Mouse (Mus musculus) hindbrain, embryonic 16.5 days (tissue): ENCODE measurements around the gene Slc9a2. TPM values are rescaled to one million over a fixed set of nuclear protein-coding genes. Genes with fewer than 3 reads are reported as not detected.

ENCODE experiments used
- ATAC-seq: fragments of 200-750 bp; cut with Nextera tagmentation; 2 replicates; pipeline ENCODE4 v1.8.0; 2017; ENCODE audit warnings: moderate TSS enrichment, moderate library complexity
- H3K27ac ChIP-seq: fragments of 300-500 bp; sonication (generic); 2 replicates; pipeline ENCODE4 v1.5.1; 2014; ENCODE audit warnings: low read depth, mild to moderate bottlenecking, control low read depth, low read length, moderate library complexity
- H3K27me3 ChIP-seq: fragments of 300-500 bp; sonication (generic); replicated peaks from 2 replicates; pipeline ENCODE4 v1.6.1; 2014; ENCODE audit warnings: low read length; ENCODE audit not compliant: control insufficient read depth, insufficient read depth
- H3K36me3 ChIP-seq: fragments of 300-500 bp; sonication (generic); 2 replicates; pipeline ENCODE4 v1.6.1; 2014; ENCODE audit warnings: mild to moderate bottlenecking, low read length, moderate library complexity, mixed read lengths; ENCODE audit not compliant: control insufficient read depth, insufficient read depth
- H3K4me1 ChIP-seq: fragments of 300-500 bp; sonication (generic); 2 replicates; pipeline ENCODE4 v1.6.1; 2014; ENCODE audit warnings: low read depth, low read length; ENCODE audit not compliant: control insufficient read depth, insufficient read depth
- H3K4me2 ChIP-seq: fragments of 300-500 bp; sonication (generic); 2 replicates; pipeline ENCODE4 v1.6.1; 2014; ENCODE audit warnings: mild to moderate bottlenecking, low read length, control low read depth, moderate library complexity
- H3K4me3 ChIP-seq: fragments of 300-500 bp; sonication (generic); 2 replicates; pipeline ENCODE4 v1.5.1; 2014; ENCODE audit warnings: mild to moderate bottlenecking, low read length, control low read depth, moderate library complexity
- H3K9ac ChIP-seq: fragments of 300-500 bp; sonication (generic); 2 replicates; pipeline ENCODE4 v1.6.1; 2014; ENCODE audit warnings: low read depth, mild to moderate bottlenecking, control low read depth, low read length, moderate library complexity
- H3K9me3 ChIP-seq: fragments of 300-500 bp; sonication (generic); 2 replicates; pipeline ENCODE4 v1.6.1; 2014; ENCODE audit warnings: mild to moderate bottlenecking, low read length, moderate library complexity; ENCODE audit not compliant: control insufficient read depth
- WGBS: fragments of 180-500 bp; shearing (Covaris S2); extraction: QIAGEN DNeasy Blood & Tissue Kit; methylation state at CpG from one replicate; pipeline ENCODE4 v1.1.7; 2014; 5-methylcytosine and 5-hydroxymethylcytosine counted together
- polyA plus RNA-seq: library from polyadenylated mRNA; unstranded; fragments of >200 nt; fragmentation: Nextera tagmentation; extraction: Ambion mirVana; gene quantifications from 2 replicates; pipeline ENCODE4 v1.2.1, GENCODE M21; 2015

Gene Slc9a2
- 0.49 and 0.51 TPM in 2 replicates for polyA plus RNA-seq

DNA sequence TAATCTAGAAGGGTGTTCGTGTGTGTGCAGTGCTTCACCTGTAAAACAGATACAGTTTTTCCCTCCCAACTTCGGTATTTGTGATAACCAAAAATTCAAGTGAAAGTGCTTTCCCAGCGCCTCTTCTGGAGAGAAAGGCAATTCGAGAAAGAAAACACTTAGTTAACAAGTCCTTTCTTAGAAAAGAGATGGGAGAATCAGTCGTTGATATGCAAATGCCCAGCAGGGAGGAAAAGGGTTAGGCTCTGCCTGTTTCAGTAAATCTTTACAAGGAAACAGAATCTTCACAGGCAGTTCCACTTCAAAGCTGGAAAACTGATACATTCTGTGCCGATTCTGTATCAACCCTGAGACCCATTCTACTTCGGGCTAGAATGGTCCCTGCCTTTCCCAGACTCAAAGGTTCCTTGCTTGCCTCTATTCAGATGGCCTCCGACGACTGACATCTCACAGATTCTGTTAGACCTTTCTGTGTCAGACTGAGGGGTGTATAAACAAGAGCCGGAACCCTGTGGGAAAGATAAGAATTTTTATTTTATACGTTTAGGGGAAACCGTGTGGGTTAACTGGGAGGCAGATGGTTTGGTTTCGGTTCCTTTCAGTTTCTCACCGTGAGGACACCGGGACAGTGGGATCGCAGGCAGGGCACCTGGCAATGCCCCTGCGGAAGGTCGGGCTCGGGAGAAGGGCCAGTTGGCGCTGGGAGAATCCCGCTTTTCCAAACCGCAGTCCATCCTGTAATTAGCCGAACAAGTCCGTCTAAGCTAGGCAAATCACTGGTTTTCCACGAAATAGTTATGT, at the start of gene Slc9a2:
TSS of gene Slc9a2 (plus strand) at position 508 of the 801 bp plus-strand sequence.
- no peak within 1 kb of the TSS for H3K27ac ChIP-seq
- peaks cover 26% of the 10 kb centered on the region for H3K27me3 ChIP-seq
- peaks cover 12% of the 10 kb centered on the region for H3K4me1 ChIP-seq
- no peaks in the 10 kb centered on the region for H3K36me3 ChIP-seq
- H3K4me3 ChIP-seq: peak within 1 kb of the TSS; percentile 70
- H3K9ac ChIP-seq: peak within 1 kb of the TSS; percentile 72
- WGBS: 2% methylated on average over 25 of the region's 25 CpGs
- H3K9me3 ChIP-seq: no peaks in the 10 kb centered on the region
- peak within 1 kb of the TSS; percentile 99 for H3K4me2 ChIP-seq
- ATAC-seq: no peak

DNA sequence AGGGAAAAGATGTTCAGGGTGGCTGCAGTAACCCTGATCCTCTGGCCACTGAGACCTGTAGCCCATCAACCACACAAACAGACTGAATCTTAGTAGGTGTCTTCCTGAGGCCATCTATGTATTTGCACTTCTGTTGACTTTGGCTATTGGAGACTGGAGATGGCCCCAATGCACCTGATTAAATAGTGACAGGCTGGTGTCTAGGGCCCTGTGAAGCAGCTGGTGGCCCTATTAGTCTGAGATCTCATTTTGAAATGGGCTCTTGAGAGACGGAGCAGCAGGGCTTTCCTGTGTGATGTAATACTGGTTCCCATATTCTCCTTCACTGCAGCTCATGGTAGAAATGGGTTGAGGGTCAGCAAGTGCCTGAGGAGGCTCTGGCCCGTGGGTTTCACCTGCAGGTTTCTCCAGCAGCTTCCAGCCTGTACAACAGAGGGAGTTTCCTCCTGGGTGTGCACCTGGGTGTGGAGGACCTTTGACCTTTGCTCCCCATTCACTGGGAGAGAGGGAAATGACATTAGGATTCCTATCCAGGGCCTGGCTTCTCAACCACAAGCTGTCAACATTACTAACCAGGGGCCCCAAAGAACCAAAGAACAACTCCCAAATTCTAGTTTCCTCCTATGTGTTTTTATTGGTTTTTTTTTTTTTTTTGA, 47.8 kb upstream of the Slc9a2 start:
- no peaks in the 10 kb centered on the region for H3K4me1 ChIP-seq
- no peak for ATAC-seq
- WGBS: 75% methylated on average over 2 of the region's 2 CpGs
- no peak overlapping the region for H3K27ac ChIP-seq
- H3K27me3 ChIP-seq: no peaks in the 10 kb centered on the region
- H3K9ac ChIP-seq: no peak overlapping the region
- no peak overlapping the region for H3K4me3 ChIP-seq
- no peaks in the 10 kb centered on the region for H3K9me3 ChIP-seq
- no peak overlapping the region for H3K4me2 ChIP-seq
- no peaks in the 10 kb centered on the region for H3K36me3 ChIP-seq

DNA sequence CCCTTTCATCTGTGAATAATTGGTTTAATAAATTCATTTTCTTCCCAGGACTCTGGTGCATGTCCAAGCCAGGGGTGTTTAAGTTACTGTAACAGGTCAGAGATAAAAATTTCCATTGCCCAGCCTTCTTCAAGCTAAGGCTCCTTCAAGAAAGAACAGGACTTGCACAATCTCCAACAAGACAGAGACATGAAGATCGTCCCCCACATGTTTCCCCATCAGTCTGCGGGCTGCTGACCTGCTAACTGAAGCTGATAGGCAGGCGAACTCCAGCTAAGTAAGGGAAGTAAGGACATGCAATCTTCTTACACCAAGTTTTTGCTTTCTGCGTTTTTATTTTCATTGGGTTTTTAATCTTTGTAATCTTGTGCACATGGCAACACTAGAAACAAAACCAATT, 45.8 kb upstream of the Slc9a2 start:
- Histone ChIP-seq H3K4me2 (no peak overlapping the region), H3K27me3 (no peaks in the 10 kb centered on the region), H3K36me3 (no peaks in the 10 kb centered on the region), H3K9me3 (no peaks in the 10 kb centered on the region), H3K9ac (no peak overlapping the region), H3K4me3 (no peak overlapping the region), H3K27ac (no peak overlapping the region), H3K4me1 (no peaks in the 10 kb centered on the region)
- ATAC-seq: no peak
- 55% methylated on average over 4 of the region's 4 CpGs for WGBS

DNA sequence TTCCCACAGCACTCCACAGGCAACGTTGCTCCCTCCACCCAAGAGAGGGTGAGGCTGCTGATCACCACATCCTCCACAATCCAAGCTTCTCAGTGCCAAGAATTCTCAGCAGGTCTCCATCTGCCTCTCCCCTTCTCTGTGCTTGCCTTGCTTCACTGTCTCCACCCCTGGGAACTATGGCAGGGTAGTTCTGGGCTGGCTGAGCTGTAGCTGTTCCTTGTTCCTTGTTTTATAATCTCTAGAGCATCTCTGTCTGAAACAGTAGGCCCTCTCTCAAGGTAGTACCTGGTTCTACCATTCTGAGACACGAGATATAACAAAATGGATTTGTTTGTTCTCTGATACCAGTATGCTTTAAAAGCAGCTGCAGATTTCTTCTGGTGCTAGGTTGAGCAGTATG, 32.1 kb upstream of the Slc9a2 start:
- no peak overlapping the region for H3K27ac ChIP-seq
- no peaks in the 10 kb centered on the region for H3K36me3 ChIP-seq
- no peak overlapping the region for H3K4me2 ChIP-seq
- 56% methylated on average over 2 of the region's 2 CpGs for WGBS
- no peaks in the 10 kb centered on the region for H3K9me3 ChIP-seq
- H3K27me3 ChIP-seq: no peaks in the 10 kb centered on the region
- H3K4me3 ChIP-seq: no peak overlapping the region
- no peak overlapping the region for H3K9ac ChIP-seq
- no peak for ATAC-seq
- H3K4me1 ChIP-seq: no peaks in the 10 kb centered on the region

DNA sequence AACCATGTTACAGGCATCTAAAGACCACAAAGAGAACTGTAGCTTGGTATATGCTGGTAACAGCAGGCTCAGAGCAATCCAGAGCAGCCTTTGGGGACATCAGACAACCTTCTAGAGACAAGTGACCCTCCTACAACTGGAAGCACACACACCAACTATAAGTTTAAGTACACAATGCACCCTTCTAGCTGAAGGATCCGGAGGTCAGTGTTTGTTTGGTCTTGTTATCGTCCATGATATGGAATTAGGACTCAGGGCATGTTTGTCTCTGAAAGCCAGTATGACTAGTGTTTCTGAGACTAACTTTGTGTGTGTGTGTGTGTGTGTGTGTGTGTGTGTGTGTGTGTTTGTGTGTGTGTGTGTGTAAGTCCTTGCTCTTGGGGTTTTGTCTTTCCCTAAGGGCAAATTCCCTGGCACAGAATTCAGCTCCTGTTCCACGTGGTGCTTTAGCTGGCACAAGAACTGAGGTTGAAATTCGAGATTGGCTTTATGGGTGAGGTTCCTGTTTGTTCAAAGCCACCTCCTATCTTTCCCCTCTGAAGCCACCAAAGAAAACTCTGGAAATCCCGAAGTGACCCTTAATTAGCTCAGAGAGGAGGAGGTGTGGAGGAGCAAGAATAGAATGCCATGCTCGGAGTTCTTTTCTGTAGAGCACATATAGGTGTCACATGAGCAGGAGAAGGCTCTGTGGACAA, 29.4 kb upstream of the Slc9a2 start:
- WGBS: 66% methylated on average over 6 of the region's 6 CpGs
- Histone ChIP-seq H3K9me3 (no peaks in the 10 kb centered on the region), H3K4me2 (no peak overlapping the region), H3K27ac (no peak overlapping the region), H3K4me1 (no peaks in the 10 kb centered on the region), H3K9ac (no peak overlapping the region), H3K4me3 (no peak overlapping the region), H3K36me3 (no peaks in the 10 kb centered on the region), H3K27me3 (no peaks in the 10 kb centered on the region)
- no peak for ATAC-seq

DNA sequence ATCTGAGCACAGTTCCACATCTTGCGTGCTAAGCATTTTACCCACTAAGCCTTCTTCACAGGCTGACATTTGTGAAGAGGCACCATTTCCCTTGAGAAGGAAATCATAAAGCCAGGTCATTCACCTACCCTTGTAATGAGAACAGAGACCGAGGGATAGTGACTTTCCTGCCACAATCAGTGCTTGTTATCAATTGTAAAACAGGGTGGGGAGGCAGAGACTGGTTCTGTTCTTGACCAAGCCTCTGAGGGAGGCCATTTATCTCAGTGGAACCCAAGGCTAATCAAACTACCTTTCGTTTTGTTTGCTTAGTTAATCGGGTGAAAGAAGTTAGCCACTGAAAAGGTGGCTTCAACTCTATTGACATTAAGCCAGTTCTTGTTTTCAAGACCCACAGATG, 23.3 kb upstream of the Slc9a2 start:
- H3K4me2 ChIP-seq: no peak overlapping the region
- H3K27me3 ChIP-seq: no peaks in the 10 kb centered on the region
- H3K9ac ChIP-seq: no peak overlapping the region
- H3K9me3 ChIP-seq: no peaks in the 10 kb centered on the region
- 82% methylated on average over 4 of the region's 4 CpGs for WGBS
- no peak overlapping the region for H3K4me3 ChIP-seq
- H3K4me1 ChIP-seq: no peaks in the 10 kb centered on the region
- no peak for ATAC-seq
- no peak overlapping the region for H3K27ac ChIP-seq
- no peaks in the 10 kb centered on the region for H3K36me3 ChIP-seq

DNA sequence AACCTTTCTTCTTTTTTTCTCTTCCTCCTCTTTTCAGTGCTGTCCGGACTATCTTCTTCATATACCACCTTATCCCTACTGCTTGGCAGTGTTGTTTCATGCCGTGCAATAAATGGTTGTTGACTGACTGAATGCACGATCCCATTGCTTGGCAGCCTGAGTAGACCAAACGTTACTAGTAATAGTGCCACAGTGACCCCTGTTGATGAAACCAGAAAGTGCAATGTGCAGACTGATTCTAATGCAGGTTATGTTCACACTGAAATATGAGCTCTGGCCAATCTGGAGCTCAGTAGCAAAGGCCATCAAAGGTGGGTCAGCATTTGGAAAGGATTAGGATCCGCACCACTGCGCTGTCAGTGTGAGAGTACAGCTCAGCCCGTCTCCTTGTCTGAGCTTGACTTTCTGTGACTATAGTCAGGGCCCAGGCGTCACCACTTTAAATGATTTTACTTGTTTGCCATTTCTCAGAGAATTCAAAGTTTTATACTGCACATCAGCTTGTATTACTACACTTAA, 22.3 kb upstream of the Slc9a2 start:
- ATAC-seq: no peak
- Histone ChIP-seq H3K4me1 (no peaks in the 10 kb centered on the region), H3K4me3 (no peak overlapping the region), H3K9ac (no peak overlapping the region), H3K27me3 (no peaks in the 10 kb centered on the region), H3K27ac (no peak overlapping the region), H3K4me2 (no peak overlapping the region), H3K36me3 (no peaks in the 10 kb centered on the region), H3K9me3 (no peaks in the 10 kb centered on the region)
- WGBS: 51% methylated on average over 8 of the region's 8 CpGs

DNA sequence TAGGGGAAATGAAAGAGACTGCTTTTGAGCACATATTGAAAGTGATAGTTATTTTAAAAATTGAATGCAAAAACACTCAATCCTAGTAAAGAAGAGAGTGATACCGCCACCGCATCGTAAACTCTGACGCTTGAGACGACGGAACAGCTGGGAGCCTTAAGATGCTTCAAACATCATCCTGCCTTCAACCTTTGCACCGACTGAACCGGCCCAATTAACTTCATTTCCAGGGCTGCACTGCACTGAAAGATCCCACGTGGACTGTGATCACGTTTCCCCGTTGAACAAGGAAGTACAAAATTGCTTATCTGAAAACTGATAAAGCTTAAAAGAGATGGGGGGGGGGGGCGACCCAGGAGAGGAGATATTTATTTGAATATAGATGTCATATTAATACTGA, 21.4 kb upstream of the Slc9a2 start:
- Histone ChIP-seq H3K27me3 (no peaks in the 10 kb centered on the region), H3K4me3 (no peak overlapping the region), H3K9me3 (no peaks in the 10 kb centered on the region), H3K9ac (no peak overlapping the region), H3K27ac (no peak overlapping the region), H3K4me2 (no peak overlapping the region), H3K36me3 (no peaks in the 10 kb centered on the region), H3K4me1 (no peaks in the 10 kb centered on the region)
- WGBS: 69% methylated on average over 12 of the region's 12 CpGs
- ATAC-seq: no peak

DNA sequence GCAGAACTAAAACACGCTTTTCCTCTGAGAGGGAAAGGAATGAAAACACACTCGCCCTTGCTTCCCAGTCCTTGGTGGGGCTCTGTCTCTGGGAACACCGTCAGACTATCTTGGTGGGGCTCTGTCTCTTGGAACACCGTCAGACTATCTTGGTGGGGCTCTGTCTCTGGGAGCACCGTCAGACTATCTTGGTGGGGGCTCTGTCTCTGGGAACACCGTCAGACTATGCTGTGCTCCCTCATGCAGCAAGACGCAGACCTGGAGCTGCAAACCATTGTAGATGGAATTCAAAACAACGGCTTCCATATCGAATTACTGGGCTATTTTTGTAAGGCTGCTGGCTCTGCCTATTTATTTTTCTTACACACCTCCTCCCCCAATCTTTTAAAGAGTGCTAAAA, 20.9 kb upstream of the Slc9a2 start:
- Histone ChIP-seq H3K9ac (no peak overlapping the region), H3K4me2 (no peak overlapping the region), H3K9me3 (no peaks in the 10 kb centered on the region), H3K27ac (no peak overlapping the region), H3K4me3 (no peak overlapping the region), H3K36me3 (no peaks in the 10 kb centered on the region), H3K27me3 (no peaks in the 10 kb centered on the region), H3K4me1 (no peaks in the 10 kb centered on the region)
- ATAC-seq: no peak
- 73% methylated on average over 9 of the region's 9 CpGs for WGBS
